ENCODE assay signal across 10 mouse cellular contexts in genomic region chr6:17177153-17177552, GRCm38 (mm10).
DNase-seq lines count a peak whose midpoint lies in the region; ATAC-seq and TF ChIP-seq lines count a peak whose summit lies in the region.
"Had no signal": no experiment of that assay in that cellular context is flagged by ENCODE, and none has a peak within 500 bp of the region (broad histone marks: within the 10 kb centered on the region; RNA-seq: fewer than 3 reads in every experiment).

No protein-coding gene starts in this region.

- H3K4me1 ChIP-seq in stomach, embryonic 15.5 days, result no peaks in the 10 kb centered on the region
- H3K4me1 ChIP-seq in stomach, postnatal 0 days (replicated peaks; ENCODE audit: control insufficient read depth, insufficient read depth), result no peaks in the 10 kb centered on the region
- H3K4me1 ChIP-seq in heart, embryonic 14.5 days (ENCODE audit: control insufficient read depth in 2 of 2, insufficient read depth in 2 of 2, low read length in 2 of 2), result peaks cover 6 to 10% of the 10 kb centered on the region in 2 experiments; a peak in 3 of 4 replicates
- H3K4me1 ChIP-seq in hindbrain, embryonic 12.5 days, result no peaks in the 10 kb centered on the region

- H3K27ac ChIP-seq in stomach, embryonic 15.5 days, result 0 out of 2 replicates have a peak overlapping the region, but pooled peaks have one; percentile 21
- no peak overlapping the region for H3K27ac ChIP-seq in stomach, postnatal 0 days (replicated peaks)
- H3K27ac ChIP-seq in heart, embryonic 14.5 days (replicated peaks in 1 of 2; ENCODE audit: control insufficient read depth in 1 of 2, insufficient read depth in 1 of 2, low read depth in 2 of 2, low read length in 2 of 2), result peak overlapping the region; percentile 59 to 64
- H3K27ac ChIP-seq in hindbrain, embryonic 12.5 days, result no peak overlapping the region
- H3K27ac ChIP-seq: embryonic facial prominence, embryonic 13.5 days; left cerebral cortex, adult 2 months; neural tube, embryonic 13.5 days had no signal

- no peak for ATAC-seq in stomach, embryonic 15.5 days (ENCODE audit: insufficient read depth, low FRiP score, low read depth)
- ATAC-seq in stomach, postnatal 0 days (ENCODE audit: low FRiP score, low TSS enrichment), result no peak
- no peak for ATAC-seq in heart, embryonic 14.5 days (ENCODE audit: insufficient number of reproducible peaks, insufficient read depth, low FRiP score, low read depth)
- ATAC-seq in hindbrain, embryonic 12.5 days (ENCODE audit: low FRiP score), result no peak
- no peak for ATAC-seq in erythroid progenitor cell, adult 5-6 weeks (replicated peaks; ENCODE audit: low FRiP score, poor library complexity, severe bottlenecking)

- WGBS in stomach, embryonic 15.5 days, result 61% methylated on average over 7 of the region's 7 CpGs
- 64% methylated on average over 7 of the region's 7 CpGs for WGBS in stomach, postnatal 0 days
- WGBS in heart, embryonic 14.5 days, result 39% methylated on average over 7 of the region's 7 CpGs
- 64% methylated on average over 7 of the region's 7 CpGs for WGBS in hindbrain, embryonic 12.5 days

- no peaks in the 10 kb centered on the region for H3K9me3 ChIP-seq in stomach, embryonic 15.5 days
- H3K9me3 ChIP-seq in stomach, postnatal 0 days (ENCODE audit: control insufficient read depth, low read length), result no peaks in the 10 kb centered on the region
- H3K9me3 ChIP-seq in heart, embryonic 14.5 days (ENCODE audit: control insufficient read depth, low read length), result no peaks in the 10 kb centered on the region
- H3K9me3 ChIP-seq in hindbrain, embryonic 12.5 days (replicated peaks), result no peaks in the 10 kb centered on the region
- H3K9me3 ChIP-seq: embryonic facial prominence, embryonic 13.5 days; neural tube, embryonic 13.5 days had no signal

- no peaks in the 10 kb centered on the region for H3K36me3 ChIP-seq in stomach, embryonic 15.5 days
- H3K36me3 ChIP-seq in stomach, postnatal 0 days (ENCODE audit: control insufficient read depth, insufficient read depth, low read length), result no peaks in the 10 kb centered on the region
- H3K36me3 ChIP-seq in heart, embryonic 14.5 days (ENCODE audit: control insufficient read depth, insufficient read depth, low read length), result no peaks in the 10 kb centered on the region
- H3K36me3 ChIP-seq in hindbrain, embryonic 12.5 days, result no peaks in the 10 kb centered on the region
- H3K36me3 ChIP-seq: embryonic facial prominence, embryonic 13.5 days; neural tube, embryonic 13.5 days had no signal

- DNase-seq in stomach, postnatal 0 days (ENCODE audit: low spot score), result no peak
- peak; percentile 18 to 39 for DNase-seq in kidney, postnatal 4 days
- no peak for DNase-seq in cerebellum, adult 18-20 months

- no peak for TF ChIP-seq CTCF in stomach, postnatal 0 days (IDR thresholded peaks at IDR 0.05; ENCODE audit: low read depth)

- H3K9ac ChIP-seq in stomach, embryonic 15.5 days, result no peak overlapping the region
- H3K9ac ChIP-seq in stomach, postnatal 0 days (ENCODE audit: low read length), result no peak overlapping the region
- H3K9ac ChIP-seq in heart, embryonic 14.5 days (ENCODE audit: low read length), result no peak overlapping the region
- no peak overlapping the region for H3K9ac ChIP-seq in hindbrain, embryonic 12.5 days
- H3K9ac ChIP-seq: embryonic facial prominence, embryonic 13.5 days; neural tube, embryonic 13.5 days had no signal

- H3K4me3 ChIP-seq in stomach, embryonic 15.5 days (replicated peaks), result no peak overlapping the region
- H3K4me3 ChIP-seq in stomach, postnatal 0 days (ENCODE audit: low read depth, low read length), result no peak overlapping the region
- H3K4me3 ChIP-seq in heart, embryonic 14.5 days (ENCODE audit: control insufficient read depth in 1 of 2, insufficient read depth in 1 of 2, low read depth in 1 of 2, low read length in 2 of 2), result no peak overlapping the region
- no peak overlapping the region for H3K4me3 ChIP-seq in hindbrain, embryonic 12.5 days
- H3K4me3 ChIP-seq: embryonic facial prominence, embryonic 13.5 days; left cerebral cortex, adult 2 months; neural tube, embryonic 13.5 days had no signal

- no peak overlapping the region for H3K4me2 ChIP-seq in stomach, embryonic 15.5 days
- no peak overlapping the region for H3K4me2 ChIP-seq in stomach, postnatal 0 days (replicated peaks; ENCODE audit: low read depth)
- H3K4me2 ChIP-seq in heart, embryonic 14.5 days (ENCODE audit: low read length), result no peak overlapping the region
- H3K4me2 ChIP-seq in hindbrain, embryonic 12.5 days (replicated peaks), result no peak overlapping the region
- H3K4me2 ChIP-seq: embryonic facial prominence, embryonic 13.5 days; neural tube, embryonic 13.5 days had no signal

- no peaks in the 10 kb centered on the region for H3K27me3 ChIP-seq in stomach, embryonic 15.5 days (replicated peaks)
- H3K27me3 ChIP-seq in stomach, postnatal 0 days (ENCODE audit: control insufficient read depth, insufficient read depth, low read length), result no peaks in the 10 kb centered on the region
- no peaks in the 10 kb centered on the region for H3K27me3 ChIP-seq in heart, embryonic 14.5 days (ENCODE audit: control insufficient read depth, insufficient read depth, low read length)
- H3K27me3 ChIP-seq in hindbrain, embryonic 12.5 days, result no peaks in the 10 kb centered on the region
- H3K27me3 ChIP-seq: embryonic facial prominence, embryonic 13.5 days; neural tube, embryonic 13.5 days had no signal

- TF ChIP-seq EP300 in stomach, postnatal 0 days (optimal IDR thresholded peaks at IDR 0.05), result no peak

Comparison
In these comparisons a context has a peak if more than half of its experiments do, and no peak if none do; other contexts are left out.
1. H3K27ac ChIP-seq: peak in stomach, embryonic 15.5 days (single experiment) and heart, embryonic 14.5 days (2 of 2); none in stomach, postnatal 0 days (single experiment) and hindbrain, embryonic 12.5 days (single experiment).
2. DNase-seq: peak in kidney, postnatal 4 days (2 of 2); none in stomach, postnatal 0 days (single experiment) and cerebellum, adult 18-20 months (0 of 2).